Mouse (Mus musculus): ENCODE data around the gene Sept1. TPM values are rescaled to one million over a fixed set of nuclear protein-coding genes. Genes with fewer than 3 reads are reported as not detected.

Gene Sept1
- 35.5 and 61.6 TPM in 2 replicates for polyA plus RNA-seq (2012; rRNA removed)

GRCm38 (mm10) chr7:127232622-127233367, at the start of gene Sept1, which contains the start of gene Zfp553:
Gene Sept1 (minus strand): TSS chr7:127233130.
Gene Zfp553 (plus strand): TSS chr7:127233061.

GRCm38 (mm10) chr7:127273925-127274789, 41.2 kb upstream of the Sept1 start, which contains the start of gene Sephs2:
Gene Sephs2 (minus strand): TSS chr7:127274055.

GRCm38 (mm10) chr7:127260309-127261111, 27.6 kb upstream of the Sept1 start, which contains the start of gene Dctpp1:
Gene Dctpp1 (minus strand): TSS chr7:127260709.

GRCm38 (mm10) chr7:127243870-127244657, 11.1 kb upstream of the Sept1 start, which contains the start of gene Zfp771:
Gene Zfp771 (plus strand): TSS chr7:127244274.

GRCm38 (mm10) chr7:127208553-127209438, 24.1 kb downstream of the Sept1 start, which contains the start of gene Mylpf:
Gene Mylpf (plus strand): TSS chr7:127208890.

GRCm38 (mm10) chr7:127208295-127208552, 24.7 kb downstream of the Sept1 start, which contains the start of gene Tbc1d10b:
Gene Tbc1d10b (minus strand): TSS chr7:127208468.

GRCm38 (mm10) chr7:127195544-127196295, 37.2 kb downstream of the Sept1 start, which contains the start of gene Cd2bp2:
Gene Cd2bp2 (minus strand): TSS chr7:127196050.

Other genes with a start within 250 kb of the Sept1 start
- 4.1 and 6.1 TPM in 2 replicates for gene Mvp, start 218.5 kb downstream of the Sept1 start, polyA plus RNA-seq (2012; rRNA removed)
- 0.20 and 0.56 TPM in 2 replicates for gene Pagr1b, start 216.6 kb downstream of the Sept1 start, polyA plus RNA-seq (2012; rRNA removed)
- gene Pagr1a, start 215.8 kb downstream of the Sept1 start, polyA plus RNA-seq (2012; rRNA removed), result 5.7 and 15.9 TPM in 2 replicates
- 97.7 and 244 TPM in 2 replicates for gene Gm42742, start 212.0 kb downstream of the Sept1 start, polyA plus RNA-seq (2012; rRNA removed)
- gene Prrt2, start 211.9 kb downstream of the Sept1 start, polyA plus RNA-seq (2012; rRNA removed), result 4.3 and 19.0 TPM in 2 replicates
- gene Maz, start 206.1 kb downstream of the Sept1 start, polyA plus RNA-seq (2012; rRNA removed), result 298 and 328 TPM in 2 replicates
- gene Kif22, start 190.7 kb downstream of the Sept1 start, polyA plus RNA-seq (2012; rRNA removed), result 99.9 and 158 TPM in 2 replicates
- gene Zg16, start 145.8 kb downstream of the Sept1 start, polyA plus RNA-seq (2012; rRNA removed), result 0.22 TPM in 1 of 2 replicates, not detected in the other
- 1.0 and 1.3 TPM in 2 replicates for gene AI467606, start 141.8 kb downstream of the Sept1 start, polyA plus RNA-seq (2012; rRNA removed)
- gene Qprt, start 110.9 kb downstream of the Sept1 start, polyA plus RNA-seq (2012; rRNA removed), result 4.3 and 7.2 TPM in 2 replicates
- 0.93 and 1.4 TPM in 2 replicates for gene Spn, start 95.3 kb downstream of the Sept1 start, polyA plus RNA-seq (2012; rRNA removed)
- 152 and 184 TPM in 2 replicates for gene Cd2bp2, start 37.1 kb downstream of the Sept1 start, polyA plus RNA-seq (2012; rRNA removed)
- gene Tbc1d10b, start 24.7 kb downstream of the Sept1 start, polyA plus RNA-seq (2012; rRNA removed), result 50.6 and 52.5 TPM in 2 replicates
- 12.1 and 97.1 TPM in 2 replicates for gene Mylpf, start 24.2 kb downstream of the Sept1 start, polyA plus RNA-seq (2012; rRNA removed)
- gene Zfp553, start 69 bp downstream of the Sept1 start, polyA plus RNA-seq (2012; rRNA removed), result 33.8 and 38.9 TPM in 2 replicates
- gene Zfp771, start 11.1 kb upstream of the Sept1 start, polyA plus RNA-seq (2012; rRNA removed), result 66.0 and 76.1 TPM in 2 replicates
- 125 and 147 TPM in 2 replicates for gene Dctpp1, start 27.6 kb upstream of the Sept1 start, polyA plus RNA-seq (2012; rRNA removed)
- gene Sephs2, start 40.9 kb upstream of the Sept1 start, polyA plus RNA-seq (2012; rRNA removed), result 31.3 and 38.0 TPM in 2 replicates
- gene Itgal, start 63.1 kb upstream of the Sept1 start, polyA plus RNA-seq (2012; rRNA removed), result 1.0 and 1.4 TPM in 2 replicates
- gene Zfp768, start 112.5 kb upstream of the Sept1 start, polyA plus RNA-seq (2012; rRNA removed), result 33.5 and 37.3 TPM in 2 replicates
- 7.2 and 7.9 TPM in 2 replicates for gene Zfp747, start 142.9 kb upstream of the Sept1 start, polyA plus RNA-seq (2012; rRNA removed)
- 2.7 and 3.5 TPM in 2 replicates for gene 9130019O22Rik, start 154.0 kb upstream of the Sept1 start, polyA plus RNA-seq (2012; rRNA removed)
- gene E430018J23Rik, start 160.5 kb upstream of the Sept1 start, polyA plus RNA-seq (2012; rRNA removed), result 5.4 and 7.4 TPM in 2 replicates
- 4.3 and 5.6 TPM in 2 replicates for gene Zfp764, start 173.7 kb upstream of the Sept1 start, polyA plus RNA-seq (2012; rRNA removed)
- gene Zfp688, start 188.9 kb upstream of the Sept1 start, polyA plus RNA-seq (2012; rRNA removed), result 18.0 and 18.7 TPM in 2 replicates
- 10.8 and 12.9 TPM in 2 replicates for gene Zfp689, start 216.0 kb upstream of the Sept1 start, polyA plus RNA-seq (2012; rRNA removed)
- gene Prr14, start 226.5 kb upstream of the Sept1 start, polyA plus RNA-seq (2012; rRNA removed), result 68.6 and 71.9 TPM in 2 replicates
- gene Fbrs, start 246.1 kb upstream of the Sept1 start, polyA plus RNA-seq (2012; rRNA removed), result 31.3 and 33.7 TPM in 2 replicates

Data from central nervous system, embryonic 11.5 days (tissue).